Mouse (Mus musculus) 416B (cell line): Measurements from ENCODE around the gene Treml4.
A peak's percentile ranks its signal among the peaks of the same experiment; 100 is the strongest.

Experiments
- DNase-seq: peaks from one replicate; pipeline ENCODE4 v3.0.0; 2011; ENCODE audit warnings: low read depth

Gene Treml4

GRCm38 (mm10) chr17:48274885-48275284 lies 10.8 kb downstream of the Treml4 start:
- DNase-seq = peak; percentile 89

- DNase-seq = peak; percentile 39
These were observed 11.6 kb downstream of the Treml4 start for GRCm38 (mm10) chr17:48275736-48276135.

GRCm38 (mm10) chr17:48278381-48278780 lies 14.3 kb downstream of the Treml4 start:
- no peak for DNase-seq

GRCm38 (mm10) chr17:48279002-48279401 lies 14.9 kb downstream of the Treml4 start:
- DNase-seq = no peak

- DNase-seq = no peak
These were observed 17.0 kb downstream of the Treml4 start for GRCm38 (mm10) chr17:48280943-48281738.

GRCm38 (mm10) chr17:48281739-48282085 lies 17.6 kb downstream of the Treml4 start:
- no peak for DNase-seq

- DNase-seq = peak; percentile 86
These were observed 22.7 kb downstream of the Treml4 start for GRCm38 (mm10) chr17:48286765-48287164.

GRCm38 (mm10) chr17:48287276-48287675 lies 23.2 kb downstream of the Treml4 start:
- peak; percentile 49 for DNase-seq

GRCm38 (mm10) chr17:48293500-48294194 lies 29.6 kb downstream of the Treml4 start:
- DNase-seq = no peak

GRCm38 (mm10) chr17:48299203-48299602 lies 35.1 kb downstream of the Treml4 start, which contains the start of gene Treml2:
Treml2 (plus strand) TSS chr17:48299498.
- peak; percentile 96 for DNase-seq

GRCm38 (mm10) chr17:48299756-48300155 lies 35.7 kb downstream of the Treml4 start:
- DNase-seq = peak; percentile 67

GRCm38 (mm10) chr17:48300199-48300598 lies 36.1 kb downstream of the Treml4 start:
- peak; percentile 90 for DNase-seq

- DNase-seq = peak; percentile 96
These were observed 36.8 kb downstream of the Treml4 start for GRCm38 (mm10) chr17:48300861-48301260.

GRCm38 (mm10) chr17:48301792-48302191 lies 37.7 kb downstream of the Treml4 start:
- DNase-seq = peak; percentile 46

GRCm38 (mm10) chr17:48312124-48312523 lies 48.0 kb downstream of the Treml4 start:
- DNase-seq = peak; percentile 74

GRCm38 (mm10) chr17:48315905-48316579 lies 51.9 kb downstream of the Treml4 start, which contains the start of gene B430306N03Rik:
B430306N03Rik (plus strand) TSS chr17:48316141.
- peak; percentile 39 for DNase-seq

- DNase-seq = no peak
These were observed 54.6 kb downstream of the Treml4 start for GRCm38 (mm10) chr17:48318686-48319085.

GRCm38 (mm10) chr17:48321279-48321678 lies 57.2 kb downstream of the Treml4 start:
- DNase-seq = no peak

GRCm38 (mm10) chr17:48323236-48323635 lies 59.1 kb downstream of the Treml4 start:
- peak; percentile 44 for DNase-seq

- DNase-seq = peak; percentile 92
These were observed 60.2 kb downstream of the Treml4 start for GRCm38 (mm10) chr17:48324258-48324657.
